Mouse (Mus musculus) ES-Bruce4 (cell line): ENCODE measurements around the gene Ndufs2.

ENCODE experiments used
- CTCF ChIP-seq: IDR thresholded peaks from one replicate; pipeline ENCODE4 v1.8.1; 2011; ENCODE audit warnings: low read depth, low read length
- EP300 ChIP-seq: IDR thresholded peaks from 2 replicates; pipeline ENCODE4 v1.6.1; 2011; ENCODE audit warnings: low read depth, low read length; ENCODE audit not compliant: insufficient read depth
- POLR2A ChIP-seq: IDR thresholded peaks from one replicate; pipeline ENCODE4 v1.8.1; 2011; ENCODE audit warnings: low read length; ENCODE audit not compliant: insufficient read depth

DNA sequence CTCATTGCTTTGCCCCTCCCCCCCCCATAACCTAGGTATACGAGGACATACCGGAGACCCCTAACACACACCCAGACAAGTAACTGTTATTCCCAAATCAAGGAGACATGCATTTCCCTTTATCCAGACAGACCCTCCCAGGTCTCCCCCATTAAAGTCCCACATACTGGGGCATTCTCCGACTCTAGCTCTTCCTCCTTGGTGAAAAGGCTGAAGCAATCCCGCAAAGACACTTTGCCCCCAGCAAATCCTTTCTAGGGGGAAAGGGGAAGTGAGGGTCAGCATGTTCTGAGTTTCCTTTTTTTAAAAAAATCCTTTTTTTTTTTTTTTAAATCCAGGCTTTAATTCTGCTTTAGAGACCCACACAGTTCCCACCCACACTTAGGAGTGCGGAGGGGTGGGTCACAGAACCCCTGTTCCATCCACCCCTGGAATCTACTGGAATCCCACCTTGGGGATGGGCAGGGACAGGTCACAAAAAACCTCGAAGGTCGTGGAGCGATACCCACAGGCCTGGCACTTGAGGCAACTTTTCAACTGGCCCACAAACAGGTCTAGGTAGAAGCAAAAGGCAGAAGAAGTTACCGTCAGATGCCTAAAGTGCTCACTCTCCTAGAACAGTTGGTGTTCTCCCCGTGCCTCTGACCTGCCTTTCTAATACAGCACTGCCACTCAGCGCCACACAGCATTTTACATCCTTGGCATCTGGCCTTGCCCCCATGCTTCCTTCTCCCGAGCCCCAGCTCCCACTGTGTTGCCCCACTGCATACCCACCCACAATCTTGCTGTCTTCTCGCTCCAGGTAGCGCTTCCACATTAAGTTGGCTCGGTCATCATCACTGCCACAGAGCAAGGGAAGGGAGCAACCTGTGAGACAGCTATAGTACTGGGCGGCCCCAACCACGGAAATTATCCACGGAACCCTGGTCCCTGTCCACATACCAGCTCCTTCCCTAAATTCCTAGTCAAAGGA, 32.3 kb upstream of the Ndufs2 start:
- TF ChIP-seq CTCF (no peak), POLR2A (no peak), EP300 (no peak)
